Mouse (Mus musculus) myocyte (in vitro differentiated cells): ENCODE data around the gene Trpc5. TPM values are rescaled to one million over a fixed set of nuclear protein-coding genes. Genes with fewer than 3 reads are reported as not detected.

Experiments used
- H3K27me3 ChIP-seq: one replicate; pipeline ENCODE4 v1.6.1; 2011; ENCODE audit not compliant: control insufficient read depth, insufficient read depth, insufficient read length
- H3K36me3 ChIP-seq: one replicate; pipeline ENCODE4 v1.6.1; 2011; ENCODE audit not compliant: control insufficient read depth, insufficient read depth
- H3K4me2 ChIP-seq: one replicate; pipeline ENCODE4 v1.6.1; 2011; ENCODE audit warnings: low read depth, control low read depth
- H3K4me3 ChIP-seq: one replicate; pipeline ENCODE4 v1.5.1; 2011; ENCODE audit warnings: mild to moderate bottlenecking, control low read depth, moderate library complexity
- H3K79me2 ChIP-seq: one replicate; pipeline ENCODE4 v1.6.1; 2011; ENCODE audit not compliant: control insufficient read depth, insufficient read depth
- H3ac ChIP-seq: one replicate; pipeline ENCODE4 v1.6.1; 2011; ENCODE audit not compliant: control insufficient read depth, insufficient read length
- CEBPB ChIP-seq: IDR thresholded peaks from 2 replicates; pipeline ENCODE4 v1.6.1; 2011; ENCODE audit warnings: mild to moderate bottlenecking, moderate library complexity; ENCODE audit not compliant: poor library complexity, insufficient read depth, severe bottlenecking
- E2F4 ChIP-seq: IDR thresholded peaks from one replicate; pipeline ENCODE4 v1.6.1; 2011; ENCODE audit warnings: mild to moderate bottlenecking, control low read depth, moderate library complexity; ENCODE audit not compliant: insufficient read depth
- MAX ChIP-seq: IDR thresholded peaks from one replicate; pipeline ENCODE4 v1.6.1; 2011; ENCODE audit warnings: low read depth, mild to moderate bottlenecking, control low read depth
- MYOD1 ChIP-seq, 3 experiments: IDR thresholded peaks; one replicate each; pipeline ENCODE4 v1.6.1; 2011; ENCODE audit warnings: control low read depth in 2 of 3, low read depth in 2 of 3, mild to moderate bottlenecking in 2 of 3, moderate library complexity in 1 of 3; ENCODE audit not compliant: insufficient read length in 2 of 3, control insufficient read depth in 1 of 3
- MYOG ChIP-seq, 3 experiments: IDR thresholded peaks; one replicate each; pipeline ENCODE4 v1.6.1; 2011; ENCODE audit warnings: control low read depth in 2 of 3, low read depth in 2 of 3, mild to moderate bottlenecking in 2 of 3; ENCODE audit not compliant: insufficient read length in 2 of 3, control insufficient read depth in 1 of 3, insufficient read depth in 1 of 3
- POLR2A ChIP-seq: IDR thresholded peaks from one replicate; pipeline ENCODE4 v1.6.1; 2011; ENCODE audit warnings: low read depth, mild to moderate bottlenecking, control low read depth, moderate library complexity; ENCODE audit not compliant: insufficient read length
- POLR2AphosphoS2 ChIP-seq: IDR thresholded peaks from one replicate; pipeline ENCODE4 v1.6.1; 2011; ENCODE audit warnings: low read depth, control low read depth; ENCODE audit not compliant: insufficient read length
- REST ChIP-seq: IDR thresholded peaks from one replicate; pipeline ENCODE4 v1.6.1; 2011; ENCODE audit warnings: mild to moderate bottlenecking, control low read depth, moderate library complexity; ENCODE audit not compliant: insufficient read depth, insufficient read length
- SRF ChIP-seq: IDR thresholded peaks from one replicate; pipeline ENCODE4 v1.6.1; 2011; ENCODE audit warnings: low read depth; ENCODE audit not compliant: control insufficient read depth, insufficient read length
- TCF12 ChIP-seq: IDR thresholded peaks from one replicate; pipeline ENCODE4 v1.6.1; 2011; ENCODE audit warnings: mild to moderate bottlenecking, control low read depth; ENCODE audit not compliant: poor library complexity, insufficient read depth, severe bottlenecking
- TCF3 ChIP-seq: IDR thresholded peaks from one replicate; pipeline ENCODE4 v1.6.1; 2011; ENCODE audit warnings: low read depth, control low read depth; ENCODE audit not compliant: insufficient read length
- USF1 ChIP-seq: IDR thresholded peaks from one replicate; pipeline ENCODE4 v1.6.1; 2011; ENCODE audit warnings: low read depth, mild to moderate bottlenecking, control low read depth, moderate library complexity
- polyA plus RNA-seq: library from polyadenylated mRNA; unstranded; fragments of >200 nt; fragmentation: generic; extraction: Trizol; gene quantifications from one replicate; pipeline ENCODE4 v1.2.1, GENCODE M21; 2012; ENCODE audit warnings: missing spikeins

Gene Trpc5
- polyA plus RNA-seq, 1 experiment: not detected

- H3K4me3 ChIP-seq: no peak overlapping the region
Measured at GRCm38 (mm10) chrX:144687742-144688141, 238 bp downstream of the Trpc5 start.

GRCm38 (mm10) chrX:144652196-144652595 lies 35.8 kb downstream of the Trpc5 start:
- H3ac ChIP-seq: no peak overlapping the region
- no peak overlapping the region for H3K4me2 ChIP-seq
- no peaks in the 10 kb centered on the region for H3K36me3 ChIP-seq
- no peaks in the 10 kb centered on the region for H3K27me3 ChIP-seq
- TF ChIP-seq SRF: no peak
- TF ChIP-seq REST: no peak
- no peak for TF ChIP-seq MYOG (IDR thresholded peaks at IDR 0.05; ENCODE audit: control insufficient read depth in 1 of 3, insufficient read depth in 1 of 3, insufficient read length in 2 of 3, low read depth in 2 of 3)
- no peak for TF ChIP-seq POLR2A
- no peak for TF ChIP-seq MYOD1 (IDR thresholded peaks at IDR 0.05; ENCODE audit: control insufficient read depth in 1 of 3, insufficient read length in 2 of 3, low read depth in 2 of 3)
- TF ChIP-seq USF1: no peak
- TF ChIP-seq TCF12: no peak
- TF ChIP-seq E2F4: no peak
- TF ChIP-seq MAX: no peak
- no peak overlapping the region for H3K4me3 ChIP-seq
- no peaks in the 10 kb centered on the region for H3K79me2 ChIP-seq

More at GRCm38 (mm10) chrX:144687742-144688141, 238 bp downstream of the Trpc5 start:
- H3K27me3 ChIP-seq: no peaks in the 10 kb centered on the region
- TF ChIP-seq POLR2A (no peak), USF1 (no peak), E2F4 (no peak), TCF12 (no peak), REST (no peak), CEBPB (no peak), MYOD1 (IDR thresholded peaks at IDR 0.05; ENCODE audit: control insufficient read depth in 1 of 3, insufficient read length in 2 of 3, low read depth in 2 of 3) (no peak), MYOG (IDR thresholded peaks at IDR 0.05; ENCODE audit: control insufficient read depth in 1 of 3, insufficient read depth in 1 of 3, insufficient read length in 2 of 3, low read depth in 2 of 3) (no peak), MAX (no peak), SRF (no peak), POLR2AphosphoS2 (no peak), TCF3 (no peak)
- no peak overlapping the region for H3K4me2 ChIP-seq
- H3K36me3 ChIP-seq: no peaks in the 10 kb centered on the region
- no peaks in the 10 kb centered on the region for H3K79me2 ChIP-seq
- H3ac ChIP-seq: no peak overlapping the region

- Histone ChIP-seq H3ac (no peak overlapping the region), H3K36me3 (no peaks in the 10 kb centered on the region), H3K4me2 (no peak overlapping the region), H3K4me3 (no peak overlapping the region), H3K27me3 (no peaks in the 10 kb centered on the region), H3K79me2 (no peaks in the 10 kb centered on the region)
- TF ChIP-seq TCF3 (no peak), E2F4 (no peak), USF1 (no peak), MYOD1 (IDR thresholded peaks at IDR 0.05; ENCODE audit: control insufficient read depth in 1 of 3, insufficient read length in 2 of 3, low read depth in 2 of 3) (no peak), MYOG (IDR thresholded peaks at IDR 0.05; ENCODE audit: control insufficient read depth in 1 of 3, insufficient read depth in 1 of 3, insufficient read length in 2 of 3, low read depth in 2 of 3) (no peak), MAX (no peak), POLR2AphosphoS2 (no peak), POLR2A (no peak), SRF (no peak), REST (no peak), CEBPB (no peak), TCF12 (no peak)
Measured at GRCm38 (mm10) chrX:144645394-144645793, 42.6 kb downstream of the Trpc5 start.

- H3K36me3 ChIP-seq: no peaks in the 10 kb centered on the region
Measured at GRCm38 (mm10) chrX:144644756-144645155, 43.2 kb downstream of the Trpc5 start.

GRCm38 (mm10) chrX:144612753-144613152 lies 75.2 kb downstream of the Trpc5 start:
- TF ChIP-seq CEBPB (no peak), POLR2A (no peak), MAX (no peak), MYOD1 (IDR thresholded peaks at IDR 0.05; ENCODE audit: control insufficient read depth in 1 of 3, insufficient read length in 2 of 3, low read depth in 2 of 3) (no peak), USF1 (no peak), E2F4 (no peak), TCF12 (no peak), MYOG (IDR thresholded peaks at IDR 0.05; ENCODE audit: control insufficient read depth in 1 of 3, insufficient read depth in 1 of 3, insufficient read length in 2 of 3, low read depth in 2 of 3) (no peak), TCF3 (no peak), SRF (no peak), POLR2AphosphoS2 (no peak), REST (no peak)
- H3K4me2 ChIP-seq: no peak overlapping the region
- no peaks in the 10 kb centered on the region for H3K79me2 ChIP-seq
- no peaks in the 10 kb centered on the region for H3K36me3 ChIP-seq
- H3K27me3 ChIP-seq: no peaks in the 10 kb centered on the region
- no peak overlapping the region for H3K4me3 ChIP-seq
- H3ac ChIP-seq: no peak overlapping the region

More at GRCm38 (mm10) chrX:144644756-144645155, 43.2 kb downstream of the Trpc5 start:
- Histone ChIP-seq H3K4me3 (no peak overlapping the region), H3K4me2 (no peak overlapping the region), H3K79me2 (no peaks in the 10 kb centered on the region), H3K27me3 (no peaks in the 10 kb centered on the region), H3ac (no peak overlapping the region)
- TF ChIP-seq SRF (no peak), TCF3 (no peak), POLR2AphosphoS2 (no peak), USF1 (no peak), MAX (no peak)
